Mouse (Mus musculus) liver, adult 2 months (tissue): ENCODE results near the gene Krt15. TPM values are rescaled to one million over a fixed set of nuclear protein-coding genes. Genes with fewer than 3 reads are reported as not detected.

ENCODE experiments used
- DNase-seq: peaks from one replicate; pipeline ENCODE4 v3.0.0-alpha.2; 2011; ENCODE audit warnings: low read depth, low spot score; ENCODE audit errors: extremely low read depth
- H3K27ac ChIP-seq: fragments of 200-500 bp; replicated peaks from 2 replicates; pipeline ENCODE4 v1.5.1; 2012; ENCODE audit warnings: low read depth, mild to moderate bottlenecking, control low read depth, inconsistent platforms, low read length; ENCODE audit not compliant: insufficient read depth
- H3K27me3 ChIP-seq: fragments of 200-500 bp; 2 replicates; pipeline ENCODE4 v1.6.1; 2012; ENCODE audit warnings: mild to moderate bottlenecking, moderate library complexity, low read length, inconsistent platforms; ENCODE audit not compliant: control insufficient read depth, insufficient read depth
- H3K36me3 ChIP-seq: fragments of 200-500 bp; 2 replicates; pipeline ENCODE4 v1.6.1; 2012; ENCODE audit warnings: low read length, inconsistent platforms; ENCODE audit not compliant: control insufficient read depth, insufficient read depth
- H3K4me1 ChIP-seq: fragments of 200-500 bp; 2 replicates; pipeline ENCODE4 v1.6.1; 2011; ENCODE audit warnings: low read length; ENCODE audit not compliant: control insufficient read depth, insufficient read depth
- H3K4me3 ChIP-seq: fragments of 200-500 bp; 2 replicates; pipeline ENCODE4 v1.5.1; 2011; ENCODE audit warnings: low read depth, mild to moderate bottlenecking, control low read depth, low read length, moderate library complexity; ENCODE audit not compliant: insufficient read depth
- H3K79me2 ChIP-seq: fragments of 200-500 bp; 2 replicates; pipeline ENCODE4 v1.6.1; 2012; ENCODE audit warnings: inconsistent platforms, mild to moderate bottlenecking, low read length, moderate library complexity; ENCODE audit not compliant: control insufficient read depth, insufficient read depth
- H3K9ac ChIP-seq: fragments of 200-500 bp; 2 replicates; pipeline ENCODE4 v1.6.1; 2012; ENCODE audit warnings: low read depth, mild to moderate bottlenecking, control low read depth, inconsistent platforms, low read length
- CTCF ChIP-seq: fragments of 200-500 bp; IDR thresholded peaks from 2 replicates; pipeline ENCODE4 v1.5.1; 2011; ENCODE audit warnings: low read depth, low read length, control low read depth
- POLR2A ChIP-seq: fragments of 200-500 bp; IDR thresholded peaks from 2 replicates; pipeline ENCODE4 v1.6.1; 2011; ENCODE audit warnings: low read length, control low read depth; ENCODE audit not compliant: insufficient read depth; ENCODE audit errors: extremely low read depth
- WGBS: fragments of 180-500 bp; shearing (Covaris S2); methylation state at CpG from one replicate; pipeline ENCODE4 v1.1.7; 2018; 5-methylcytosine and 5-hydroxymethylcytosine counted together
- polyA plus RNA-seq: library from polyadenylated mRNA; depleted of rRNA; stranded (reverse); fragments of >200 nt; gene quantifications from 2 replicates; pipeline ENCODE4 v1.2.3, GENCODE M21; 2012
- total RNA-seq: library from RNA; depleted of rRNA; stranded (reverse); fragments of >200 nt; gene quantifications from 2 replicates; pipeline ENCODE4 v1.2.3, GENCODE M21; 2014

The Krt15 gene
- total and polyA plus RNA-seq, 2 experiments, result not detected

- TF ChIP-seq POLR2A (no peak), CTCF (no peak)
- Histone ChIP-seq H3K4me3 (no peak overlapping the region), H3K27me3 (no peaks in the 10 kb centered on the region), H3K27ac (no peak overlapping the region), H3K36me3 (no peaks in the 10 kb centered on the region), H3K9ac (no peak overlapping the region), H3K4me1 (no peaks in the 10 kb centered on the region), H3K79me2 (no peaks in the 10 kb centered on the region)
- no peak for DNase-seq
- 69% methylated on average over 11 of the region's 11 CpGs for WGBS
Measured at GRCm38 (mm10) chr11:100112935-100113741, 22.6 kb downstream of the Krt15 start.

DNA sequence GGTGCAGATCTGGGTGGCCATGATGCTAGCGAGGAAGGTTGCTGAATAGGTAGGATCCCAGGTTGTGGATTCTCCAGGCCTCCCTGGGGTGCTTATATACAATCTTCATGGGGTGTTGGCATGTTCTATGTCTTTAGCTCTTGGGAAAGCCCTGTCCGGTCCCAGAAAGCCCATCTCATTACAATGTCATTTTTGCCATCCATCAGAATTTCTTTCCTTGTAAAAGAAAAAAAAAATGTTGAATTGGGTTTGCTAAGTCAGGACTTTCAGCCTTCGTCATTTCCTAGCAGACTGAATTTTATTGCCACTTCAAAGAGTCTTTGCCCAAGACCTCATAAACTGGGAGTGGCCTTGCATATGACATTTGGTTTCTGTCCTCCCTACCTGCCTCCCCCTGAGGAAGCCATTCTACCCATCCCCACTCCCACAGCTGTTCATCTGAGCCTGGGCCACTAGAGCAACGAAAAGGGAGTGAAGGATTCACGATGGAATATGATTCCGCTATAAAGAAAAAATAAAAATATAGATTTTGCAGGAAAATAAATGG lies 30.1 kb downstream of the Krt15 start, which contains the start of gene Krt36:
Gene Krt36, minus strand, starts transcription at position 51 of the 547 bp plus-strand sequence.
- Histone ChIP-seq H3K36me3 (no peaks in the 10 kb centered on the region), H3K9ac (no peak within 1 kb of the TSS), H3K79me2 (no peaks in the 10 kb centered on the region), H3K27me3 (no peaks in the 10 kb centered on the region), H3K4me1 (no peaks in the 10 kb centered on the region), H3K27ac (no peak within 1 kb of the TSS), H3K4me3 (no peak within 1 kb of the TSS)
- no peak for TF ChIP-seq POLR2A
- TF ChIP-seq CTCF, result no peak
- WGBS, result 90% methylated on average over 6 of the region's 6 CpGs
- DNase-seq, result no peak

- Histone ChIP-seq H3K4me3 (no peak overlapping the region), H3K27ac (no peak overlapping the region), H3K36me3 (no peaks in the 10 kb centered on the region), H3K27me3 (no peaks in the 10 kb centered on the region), H3K9ac (no peak overlapping the region), H3K4me1 (no peaks in the 10 kb centered on the region), H3K79me2 (no peaks in the 10 kb centered on the region)
- 76% methylated on average over 15 of the region's 15 CpGs for WGBS
- no peak for DNase-seq
- no peak for TF ChIP-seq CTCF
- TF ChIP-seq POLR2A, result no peak
Measured at GRCm38 (mm10) chr11:100102693-100103429, 32.9 kb downstream of the Krt15 start.

- no peaks in the 10 kb centered on the region for H3K27me3 ChIP-seq
- TF ChIP-seq POLR2A (no peak), CTCF (no peak)
- no peaks in the 10 kb centered on the region for H3K4me1 ChIP-seq
- WGBS, result 78% methylated on average over 4 of the region's 4 CpGs
- H3K4me3 ChIP-seq, result no peak overlapping the region
- DNase-seq, result no peak
- H3K36me3 ChIP-seq, result no peaks in the 10 kb centered on the region
- H3K27ac ChIP-seq, result no peak overlapping the region
- no peaks in the 10 kb centered on the region for H3K79me2 ChIP-seq
- no peak overlapping the region for H3K9ac ChIP-seq
Measured at GRCm38 (mm10) chr11:100100391-100100790, 35.3 kb downstream of the Krt15 start.

- Histone ChIP-seq H3K79me2 (no peaks in the 10 kb centered on the region), H3K4me1 (no peaks in the 10 kb centered on the region), H3K4me3 (no peak overlapping the region), H3K27ac (no peak overlapping the region), H3K9ac (no peak overlapping the region), H3K27me3 (no peaks in the 10 kb centered on the region), H3K36me3 (no peaks in the 10 kb centered on the region)
- TF ChIP-seq CTCF (no peak), POLR2A (no peak)
- DNase-seq, result no peak
- 63% methylated on average over 9 of the region's 9 CpGs for WGBS
Measured at GRCm38 (mm10) chr11:100097819-100098218, 37.9 kb downstream of the Krt15 start.
